Mouse (Mus musculus): ENCODE measurements at regions not wholly inside any gene's neighbourhood (a gene's known extent, or its start where the extent isn't known, plus 50 kb on each side); places are given as distances from the start of the nearest gene placed in this dataset. TPM values are rescaled to one million over a fixed set of nuclear protein-coding genes. Genes with fewer than 3 reads are reported as not detected.
"Not testable (repeated sequence)": the region's sequence is repeated elsewhere in the genome, so short reads cannot be mapped to it uniquely, and the experiment has no call there.

DNA sequence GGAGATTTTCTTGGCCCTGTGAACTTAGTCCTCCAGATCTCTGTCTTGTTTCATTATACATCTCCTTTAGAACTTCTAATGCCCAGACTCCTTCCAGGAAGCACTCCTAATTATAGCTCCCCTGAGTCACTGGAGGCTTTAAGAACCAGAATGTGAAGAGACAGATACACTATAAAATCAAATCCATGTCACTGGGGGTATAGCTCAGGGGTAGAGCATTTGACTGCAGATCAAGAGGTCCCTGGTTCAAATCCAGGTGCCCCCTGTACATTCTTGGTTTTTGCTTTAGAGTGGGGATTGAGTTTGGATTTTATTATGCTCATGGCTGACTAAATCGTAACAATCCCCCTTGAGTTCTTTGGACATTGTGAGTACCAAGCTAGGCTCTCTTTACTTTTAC, 62.4 kb upstream of the Acpp start:
- no peak for DNase-seq (ENCODE audit: low spot score in 2 of 2)

DNA sequence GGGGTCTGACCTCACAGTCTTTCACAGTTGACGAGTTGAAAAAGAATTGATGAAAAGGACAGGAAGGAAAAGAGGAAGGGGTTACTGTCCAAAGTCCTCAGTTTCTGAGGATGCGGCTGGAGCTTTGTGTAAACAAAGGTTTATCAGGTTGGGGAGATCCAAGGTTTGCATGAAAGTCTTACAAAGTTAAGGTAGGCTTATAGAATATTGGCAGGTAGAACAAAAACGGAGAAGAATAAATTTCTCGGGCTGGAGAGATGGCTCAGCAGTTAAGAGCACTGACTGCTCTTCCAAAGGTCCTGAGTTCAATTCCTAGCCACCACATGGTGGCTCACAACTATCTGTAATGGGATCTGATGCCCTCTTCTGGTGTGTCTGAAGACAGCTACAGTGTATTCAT, 60.9 kb upstream of the Acpp start:
- DNase-seq (ENCODE audit: low spot score in 2 of 2), result not testable (repeated sequence)

DNA sequence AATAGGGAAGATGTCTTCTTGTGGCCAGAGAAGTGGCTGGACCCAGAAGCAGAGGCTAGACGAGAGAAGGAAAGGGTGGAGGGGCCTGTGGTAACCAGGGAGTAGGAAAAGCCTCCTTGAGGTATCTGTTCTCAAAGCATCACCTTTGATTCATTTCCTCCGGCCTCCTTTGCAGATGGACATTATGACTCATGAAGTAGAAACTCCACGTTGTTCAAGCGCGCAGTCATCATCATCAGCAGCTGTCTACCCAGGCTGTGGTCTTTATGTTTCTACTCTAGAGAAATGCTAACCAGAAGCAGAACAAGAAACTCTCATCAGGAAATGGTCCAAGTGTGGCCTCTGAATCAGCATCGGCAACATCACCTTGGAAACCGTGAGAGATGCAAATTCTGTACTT, 50.3 kb upstream of the Acpp start:
- DNase-seq (ENCODE audit: low spot score in 2 of 2), result no peak

Small RNA genes in the stretch of these regions (microRNA-seq; reads per million reads assigned to microRNA genes)
- gene Mir2136, result not detected

Data from gastrocnemius, adult 8-10 months (tissue).